Mouse (Mus musculus) MEL (cell line): ENCODE measurements around the gene Tcte3.

Source experiments
- BHLHE40 ChIP-seq: IDR thresholded peaks from 2 replicates; pipeline ENCODE4 v1.6.1; 2012; ENCODE audit warnings: low read depth, mild to moderate bottlenecking, inconsistent platforms, low read length, improper control_type of control experiment, borderline replicate concordance
- CTCF ChIP-seq, 3 experiments: IDR thresholded peaks in 2 of 3; conservative IDR thresholded peaks in 1 of 3; 2 replicates each; pipeline ENCODE4 v1.5.1; 2011 to 2012; ENCODE audit warnings: low read length in 3 of 3, low read depth in 2 of 3, mild to moderate bottlenecking in 2 of 3, improper control_type of control experiment in 1 of 3, inconsistent platforms in 1 of 3, mixed read lengths in 1 of 3, moderate library complexity in 1 of 3; ENCODE audit not compliant: control insufficient read depth in 1 of 3, insufficient read depth in 1 of 3, poor library complexity in 1 of 3, severe bottlenecking in 1 of 3
- E2F4 ChIP-seq: IDR thresholded peaks from 2 replicates; pipeline ENCODE4 v1.6.1; 2011; ENCODE audit warnings: low read depth, low read length, improper control_type of control experiment, borderline replicate concordance
- EP300 ChIP-seq, 2 experiments: IDR thresholded peaks; 2 replicates each; pipeline ENCODE4 v1.6.1; 2011; ENCODE audit warnings: improper control_type of control experiment in 2 of 2, low read length in 2 of 2, low read depth in 1 of 2, mild to moderate bottlenecking in 1 of 2
- GATA1 ChIP-seq: IDR thresholded peaks from 2 replicates; pipeline ENCODE4 v1.6.1; 2011; ENCODE audit warnings: low read depth, low read length, improper control_type of control experiment
- HCFC1 ChIP-seq: IDR thresholded peaks from 2 replicates; pipeline ENCODE4 v1.6.1; 2012; ENCODE audit warnings: low read depth, mild to moderate bottlenecking, inconsistent platforms, low read length, improper control_type of control experiment, moderate library complexity
- MAFK ChIP-seq: IDR thresholded peaks from 2 replicates; pipeline ENCODE4 v1.6.1; 2011; ENCODE audit warnings: low read depth, mild to moderate bottlenecking, low read length, improper control_type of control experiment, borderline replicate concordance
- MEF2A ChIP-seq: IDR thresholded peaks from 2 replicates; pipeline ENCODE4 v1.6.1; 2014; ENCODE audit warnings: low read depth, mild to moderate bottlenecking, inconsistent platforms, low read length, improper control_type of control experiment; ENCODE audit not compliant: poor library complexity, insufficient replicate concordance, severe bottlenecking; ENCODE audit errors: extremely low read depth
- NELFE ChIP-seq: IDR thresholded peaks from 2 replicates; pipeline ENCODE4 v1.6.1; 2011; ENCODE audit warnings: low read depth, low read length, improper control_type of control experiment
- POLR2A ChIP-seq, 2 experiments: IDR thresholded peaks; 2 replicates each; pipeline ENCODE4 v1.6.1; 2011 to 2012; ENCODE audit warnings: low read length in 2 of 2, mild to moderate bottlenecking in 2 of 2, control low read depth in 1 of 2, improper control_type of control experiment in 1 of 2, low read depth in 1 of 2, moderate library complexity in 1 of 2; ENCODE audit not compliant: control insufficient read depth in 1 of 2, insufficient read depth in 1 of 2, poor library complexity in 1 of 2
- RAD21 ChIP-seq: IDR thresholded peaks from 2 replicates; pipeline ENCODE4 v1.6.1; 2011; ENCODE audit warnings: mild to moderate bottlenecking, low read depth, low read length, improper control_type of control experiment
- RCOR1 ChIP-seq: IDR thresholded peaks from 2 replicates; pipeline ENCODE4 v1.6.1; 2012; ENCODE audit warnings: low read depth, mild to moderate bottlenecking, inconsistent platforms, low read length, improper control_type of control experiment
- UBTF ChIP-seq: IDR thresholded peaks from 2 replicates; pipeline ENCODE4 v1.6.1; 2012; ENCODE audit warnings: low read depth, mild to moderate bottlenecking, inconsistent platforms, low read length, improper control_type of control experiment, moderate library complexity, borderline replicate concordance; ENCODE audit not compliant: insufficient read depth

GRCm38 (mm10) chr17:15066066-15066465, 24.8 kb upstream of the Tcte3 start:
- no peak for TF ChIP-seq CTCF (IDR thresholded peaks at IDR 0.05 in 2 of 3, conservative IDR thresholded peaks at IDR 0.05 in 1 of 3; ENCODE audit: control insufficient read depth in 1 of 3, insufficient read depth in 1 of 3, low read depth in 2 of 3, low read length in 3 of 3, poor library complexity in 1 of 3, severe bottlenecking in 1 of 3)
- no peak for TF ChIP-seq EP300 (IDR thresholded peaks at IDR 0.05; ENCODE audit: low read depth in 1 of 2, low read length in 2 of 2)
- no peak for TF ChIP-seq BHLHE40
- TF ChIP-seq E2F4, result no peak
- TF ChIP-seq POLR2A (IDR thresholded peaks at IDR 0.05; ENCODE audit: control insufficient read depth in 1 of 2, insufficient read depth in 1 of 2, low read depth in 1 of 2, low read length in 2 of 2, poor library complexity in 1 of 2), result no peak
- TF ChIP-seq MAFK, result no peak
- TF ChIP-seq UBTF, result no peak
- no peak for TF ChIP-seq RAD21
- TF ChIP-seq RCOR1, result no peak
- no peak for TF ChIP-seq GATA1
- no peak for TF ChIP-seq NELFE
- no peak for TF ChIP-seq MEF2A
- no peak for TF ChIP-seq HCFC1
